Mouse (Mus musculus): Measurements from ENCODE around the gene Pabpn1l.

DNA sequence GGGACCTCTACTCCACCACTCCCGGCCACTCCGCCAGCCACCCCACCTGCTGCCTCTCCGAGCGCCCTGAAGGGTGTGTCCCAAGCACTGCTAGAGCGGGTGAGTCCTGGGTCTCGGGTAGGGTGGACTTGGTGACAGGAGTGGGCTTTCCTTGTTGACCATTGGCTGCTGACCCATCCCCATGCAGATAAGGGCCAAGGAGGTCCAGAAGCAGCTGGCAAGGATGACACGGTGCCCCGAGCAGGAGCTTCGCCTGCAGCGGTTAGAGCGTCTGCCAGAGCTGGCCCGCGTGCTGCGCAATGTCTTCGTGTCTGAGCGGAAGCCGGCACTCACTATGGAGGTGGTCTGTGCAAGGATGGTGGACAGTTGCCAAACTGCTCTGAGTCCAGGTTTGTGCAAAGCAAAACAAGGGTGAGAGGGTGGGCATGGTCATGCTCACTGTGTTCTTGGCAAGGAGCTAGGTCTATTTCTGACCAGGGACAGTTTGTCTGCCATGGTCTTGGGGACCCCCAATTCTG, 50.7 kb downstream of the Pabpn1l start:
- TF ChIP-seq HCFC1 (IDR thresholded peaks at IDR 0.05; ENCODE audit: borderline replicate concordance, insufficient read depth, low read length) (no peak), CHD2 (IDR thresholded peaks at IDR 0.05; ENCODE audit: low read depth, low read length) (no peak)

Data from ES-E14 (cell line).